Mouse (Mus musculus) intestine, embryonic 15.5 days (tissue): ENCODE data around the gene Strip1. TPM values are rescaled to one million over a fixed set of nuclear protein-coding genes. Genes with fewer than 3 reads are reported as not detected.
A peak's percentile ranks its signal among the peaks of the same experiment; 100 is the strongest.

Source experiments
- ATAC-seq: fragments of 200-750 bp; cut with Nextera tagmentation; 2 replicates; pipeline ENCODE4 v1.8.0; 2017; ENCODE audit warnings: moderate TSS enrichment, moderate library complexity
- H3K27ac ChIP-seq: fragments of 300-500 bp; sonication (generic); 2 replicates; pipeline ENCODE4 v1.5.1; 2015; ENCODE audit warnings: mild to moderate bottlenecking, inconsistent platforms
- H3K27me3 ChIP-seq: fragments of 300-500 bp; sonication (generic); replicated peaks from 2 replicates; pipeline ENCODE4 v1.6.1; 2015; ENCODE audit warnings: inconsistent platforms
- H3K36me3 ChIP-seq: fragments of 300-500 bp; sonication (generic); 2 replicates; pipeline ENCODE4 v1.6.1; 2015; ENCODE audit warnings: inconsistent platforms
- H3K4me1 ChIP-seq: fragments of 300-500 bp; sonication (generic); replicated peaks from 2 replicates; pipeline ENCODE4 v1.6.1; 2015; ENCODE audit warnings: inconsistent platforms
- H3K4me2 ChIP-seq: fragments of 300-500 bp; sonication (generic); replicated peaks from 2 replicates; pipeline ENCODE4 v1.6.1; 2015; ENCODE audit warnings: mild to moderate bottlenecking, inconsistent platforms
- H3K4me3 ChIP-seq: fragments of 300-500 bp; sonication (generic); replicated peaks from 2 replicates; pipeline ENCODE4 v1.5.1; 2015; ENCODE audit warnings: inconsistent platforms
- H3K9ac ChIP-seq: fragments of 300-500 bp; sonication (generic); 2 replicates; pipeline ENCODE4 v1.6.1; 2015; ENCODE audit warnings: inconsistent platforms
- H3K9me3 ChIP-seq: fragments of 300-500 bp; sonication (generic); 2 replicates; pipeline ENCODE4 v1.6.1; 2016; ENCODE audit warnings: inconsistent platforms
- WGBS: fragments of 180-500 bp; shearing (Covaris S2); methylation state at CpG from one replicate; pipeline ENCODE4 v1.1.7; 2015; 5-methylcytosine and 5-hydroxymethylcytosine counted together
- polyA plus RNA-seq: library from polyadenylated mRNA; unstranded; fragments of >200 nt; fragmentation: Nextera tagmentation; extraction: Ambion mirVana; gene quantifications from 2 replicates; pipeline ENCODE4 v1.2.1, GENCODE M21; 2015

Gene Strip1
- polyA plus RNA-seq, 1 experiment from 2014 or later: 37.3 TPM

DNA sequence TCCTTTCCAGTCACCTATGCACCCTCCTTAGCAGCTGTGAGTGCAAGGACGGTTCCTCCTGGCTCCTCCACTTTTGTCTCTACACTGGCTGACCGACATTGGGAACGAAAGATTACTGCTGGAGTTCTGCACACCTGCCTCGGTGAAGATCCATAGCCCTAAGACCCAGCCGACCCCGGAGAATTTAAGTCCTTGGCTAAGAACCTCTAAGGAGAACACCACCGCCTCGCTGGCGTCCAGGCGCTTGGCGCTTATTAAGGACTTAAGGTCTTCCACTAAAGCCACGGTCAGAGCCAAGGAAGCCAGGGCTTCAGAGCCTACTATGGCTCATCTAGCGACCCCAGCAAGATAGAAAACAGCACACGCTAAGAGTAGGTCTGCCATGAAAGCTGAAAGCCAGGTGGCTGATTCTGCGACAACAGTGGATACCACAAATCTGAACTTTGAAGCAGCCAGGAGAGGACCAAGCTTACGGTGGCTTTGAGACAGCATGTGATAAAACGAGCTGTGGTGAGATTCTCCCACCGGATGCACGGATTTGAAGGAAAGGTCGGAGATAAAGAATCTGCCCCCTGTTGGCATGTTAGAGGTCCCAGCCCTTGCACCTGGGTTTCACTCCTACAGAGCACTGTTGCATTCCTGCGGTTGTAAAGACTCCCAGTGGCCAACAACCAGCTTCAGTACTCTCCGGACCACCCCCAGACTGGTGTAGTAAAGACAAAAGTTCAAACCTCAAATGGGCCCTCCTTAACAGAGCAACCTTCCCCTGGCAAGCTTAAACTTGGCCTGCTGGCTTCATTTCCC, 33.7 kb downstream of the Strip1 start:
- H3K4me1 ChIP-seq: peaks cover 20% of the 10 kb centered on the region
- 9% methylated on average over 22 of the region's 22 CpGs for WGBS
- H3K9ac ChIP-seq: no peak overlapping the region
- no peak overlapping the region for H3K4me3 ChIP-seq
- H3K27ac ChIP-seq: no peak overlapping the region
- H3K36me3 ChIP-seq: no peaks in the 10 kb centered on the region
- H3K27me3 ChIP-seq: peaks cover 82% of the 10 kb centered on the region
- ATAC-seq: no peak
- no peaks in the 10 kb centered on the region for H3K9me3 ChIP-seq
- H3K4me2 ChIP-seq: no peak overlapping the region

DNA sequence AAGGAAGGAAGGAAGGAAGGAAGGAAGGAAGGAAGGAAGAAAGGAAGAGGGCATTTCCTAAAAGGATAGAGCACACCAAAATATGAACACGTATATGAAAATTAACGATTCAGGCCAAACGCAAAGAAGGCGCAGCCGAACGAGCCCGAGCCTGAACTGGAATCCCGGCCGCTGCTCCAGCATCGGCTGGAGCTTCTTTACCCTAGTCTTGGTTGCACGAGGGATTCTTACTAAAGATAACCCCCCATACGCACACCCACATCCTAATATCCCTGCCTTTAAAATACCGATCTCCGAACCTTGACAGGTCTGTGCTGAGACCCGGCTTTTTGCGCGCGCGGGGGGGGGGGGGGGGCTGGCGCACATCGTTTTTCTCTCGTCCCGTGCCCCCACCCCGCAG, 34.4 kb downstream of the Strip1 start:
- H3K4me2 ChIP-seq: no peak overlapping the region
- no peak overlapping the region for H3K27ac ChIP-seq
- H3K36me3 ChIP-seq: no peaks in the 10 kb centered on the region
- H3K4me3 ChIP-seq: no peak overlapping the region
- WGBS: 3% methylated on average over 21 of the region's 24 CpGs
- no peak overlapping the region for H3K9ac ChIP-seq
- H3K27me3 ChIP-seq: peaks cover 83% of the 10 kb centered on the region
- no peaks in the 10 kb centered on the region for H3K9me3 ChIP-seq
- no peak for ATAC-seq
- peaks cover 20% of the 10 kb centered on the region for H3K4me1 ChIP-seq

GRCm38 (mm10) chr3:107596559-107596958, 34.9 kb downstream of the Strip1 start:
- H3K9me3 ChIP-seq: no peaks in the 10 kb centered on the region
- no peak overlapping the region for H3K9ac ChIP-seq
- H3K4me3 ChIP-seq: peak overlapping the region; percentile 4; the same call in 1 of the 2 replicates
- H3K4me2 ChIP-seq: no peak overlapping the region; the same call in 1 of the 2 replicates
- peaks cover 20% of the 10 kb centered on the region for H3K4me1 ChIP-seq
- H3K27me3 ChIP-seq: peaks cover 84% of the 10 kb centered on the region
- H3K27ac ChIP-seq: no peak overlapping the region
- 2% methylated on average over 26 of the region's 26 CpGs for WGBS
- ATAC-seq: no peak
- no peaks in the 10 kb centered on the region for H3K36me3 ChIP-seq

DNA sequence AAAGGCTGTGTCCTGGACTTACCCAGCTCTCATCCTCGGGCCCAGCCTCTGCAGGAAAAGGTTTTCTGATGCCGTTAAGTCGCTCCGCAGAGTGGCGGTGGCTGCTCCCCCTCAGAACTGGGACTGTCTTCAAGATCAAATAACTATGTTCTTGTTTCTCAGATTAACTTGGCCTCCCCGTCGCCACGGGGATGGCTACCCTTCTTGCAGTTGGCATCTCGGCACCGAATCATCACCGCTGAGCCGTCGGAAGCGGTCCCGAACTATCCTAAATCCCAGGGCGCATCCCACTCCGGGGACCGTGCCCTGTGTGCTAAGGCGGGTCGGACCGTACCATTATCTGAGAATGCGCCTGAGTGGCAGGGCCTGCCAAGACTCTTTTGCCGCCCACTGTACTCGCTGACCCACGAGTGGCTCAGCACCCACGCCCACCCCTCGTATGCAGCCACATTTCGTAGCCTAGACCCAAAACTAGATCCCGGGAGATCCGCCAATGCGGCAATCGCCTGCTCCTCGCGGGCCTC, 35.5 kb downstream of the Strip1 start:
- Histone ChIP-seq H3K27ac (no peak overlapping the region), H3K4me3 (peak overlapping the region; percentile 31; the same call in 1 of the 2 replicates), H3K27me3 (peaks cover 88% of the 10 kb centered on the region), H3K4me1 (peaks cover 20% of the 10 kb centered on the region), H3K9me3 (no peaks in the 10 kb centered on the region), H3K9ac (no peak overlapping the region), H3K36me3 (no peaks in the 10 kb centered on the region), H3K4me2 (peak overlapping the region; percentile 64; the same call in 1 of the 2 replicates)
- 2% methylated on average over 34 of the region's 34 CpGs for WGBS
- ATAC-seq: peak; percentile 29; the same call in 1 of the 2 replicates

DNA sequence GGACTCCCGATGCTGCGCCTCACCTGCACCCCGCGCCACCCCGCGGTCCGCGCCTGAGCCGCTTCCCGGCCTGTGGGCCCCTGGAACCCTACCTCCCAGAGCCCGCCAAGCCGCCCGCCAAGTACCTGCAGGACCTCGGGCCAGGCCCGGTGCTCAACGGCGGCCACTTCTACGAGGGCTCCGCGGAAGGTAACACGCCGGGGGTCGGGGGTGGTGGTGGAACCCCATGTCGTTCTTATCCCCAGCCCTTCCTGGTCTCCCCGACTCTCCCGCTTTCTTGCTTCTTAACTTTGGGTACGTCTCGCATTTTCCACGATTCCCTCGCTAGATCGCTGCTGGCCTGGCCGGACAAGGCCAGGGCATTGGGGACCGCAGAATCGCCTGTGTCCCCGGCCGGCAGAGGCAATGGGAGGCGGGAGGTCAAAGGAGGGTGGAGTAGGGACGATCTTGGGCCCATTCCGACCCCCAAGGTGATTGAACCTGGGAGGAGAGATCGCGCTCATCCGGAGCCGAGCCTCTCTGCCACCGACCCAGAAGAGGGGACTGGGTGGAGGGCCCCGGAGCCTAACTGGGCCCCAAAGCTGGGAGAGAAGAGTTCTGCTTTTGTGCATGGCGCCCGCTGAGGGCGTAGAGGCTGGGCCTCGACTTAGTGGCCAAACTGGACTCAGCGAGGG, 36.1 kb downstream of the Strip1 start:
- Histone ChIP-seq H3K4me1 (peaks cover 20% of the 10 kb centered on the region), H3K9ac (no peak overlapping the region), H3K4me2 (peak overlapping the region; percentile 64), H3K4me3 (peak overlapping the region; percentile 31), H3K36me3 (no peaks in the 10 kb centered on the region), H3K9me3 (no peaks in the 10 kb centered on the region), H3K27ac (no peak overlapping the region), H3K27me3 (peaks cover 86% of the 10 kb centered on the region)
- ATAC-seq: peak; percentile 37; the same call in 1 of the 2 replicates
- WGBS: 1% methylated on average over 50 of the region's 50 CpGs

DNA sequence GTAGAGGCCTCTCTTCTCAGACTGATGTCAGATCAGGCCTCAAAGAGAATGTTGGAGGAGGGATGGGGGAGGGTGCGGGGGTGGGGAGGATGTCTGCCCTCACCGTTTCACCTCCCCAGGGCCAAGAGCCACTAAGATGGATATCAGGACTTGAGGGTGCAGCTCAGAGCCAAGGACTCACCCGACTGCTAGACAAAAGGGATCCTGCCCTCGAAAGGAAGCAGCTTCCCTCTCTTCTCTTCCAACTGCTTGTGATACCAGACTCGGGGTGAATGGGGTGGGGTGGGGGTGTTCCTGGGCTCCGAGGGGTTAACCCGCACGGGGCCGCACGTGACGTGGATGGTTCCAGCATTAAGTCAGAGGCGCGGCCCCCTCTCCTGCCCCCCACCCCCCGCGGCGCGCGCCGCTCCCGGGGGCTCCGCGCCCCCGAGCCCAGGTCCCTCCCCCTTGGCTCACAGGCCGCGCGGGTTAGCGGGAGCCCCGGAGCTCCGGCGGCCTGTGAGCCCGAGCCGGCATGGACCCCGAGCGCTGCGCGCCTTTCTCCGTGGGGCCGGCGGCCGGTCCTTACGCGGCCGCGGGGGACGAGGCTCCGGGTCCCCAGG, 36.7 kb downstream of the Strip1 start, which contains the start of gene Alx3:
Gene Alx3 (plus strand): TSS at position 370 of the 602 bp plus-strand sequence.
- Histone ChIP-seq H3K4me1 (peaks cover 20% of the 10 kb centered on the region), H3K36me3 (no peaks in the 10 kb centered on the region), H3K27ac (no peak within 1 kb of the TSS), H3K9me3 (no peaks in the 10 kb centered on the region), H3K4me3 (peak within 1 kb of the TSS; percentile 31), H3K9ac (no peak within 1 kb of the TSS; the same call in 1 of the 2 replicates), H3K27me3 (peaks cover 87% of the 10 kb centered on the region), H3K4me2 (peak within 1 kb of the TSS; percentile 64)
- 2% methylated on average over 30 of the region's 46 CpGs for WGBS
- ATAC-seq: peak; percentile 55

- H3K9ac ChIP-seq: no peak overlapping the region
- 42% methylated on average over 2 of the region's 2 CpGs for WGBS
- peaks cover 20% of the 10 kb centered on the region for H3K4me1 ChIP-seq
- no peak overlapping the region for H3K4me2 ChIP-seq
- H3K4me3 ChIP-seq: no peak overlapping the region
- H3K27ac ChIP-seq: no peak overlapping the region
- H3K9me3 ChIP-seq: no peaks in the 10 kb centered on the region
- H3K36me3 ChIP-seq: no peaks in the 10 kb centered on the region
- peaks cover 87% of the 10 kb centered on the region for H3K27me3 ChIP-seq
- ATAC-seq: no peak
Observed at GRCm38 (mm10) chr3:107593632-107594031, 37.9 kb downstream of the Strip1 start.

DNA sequence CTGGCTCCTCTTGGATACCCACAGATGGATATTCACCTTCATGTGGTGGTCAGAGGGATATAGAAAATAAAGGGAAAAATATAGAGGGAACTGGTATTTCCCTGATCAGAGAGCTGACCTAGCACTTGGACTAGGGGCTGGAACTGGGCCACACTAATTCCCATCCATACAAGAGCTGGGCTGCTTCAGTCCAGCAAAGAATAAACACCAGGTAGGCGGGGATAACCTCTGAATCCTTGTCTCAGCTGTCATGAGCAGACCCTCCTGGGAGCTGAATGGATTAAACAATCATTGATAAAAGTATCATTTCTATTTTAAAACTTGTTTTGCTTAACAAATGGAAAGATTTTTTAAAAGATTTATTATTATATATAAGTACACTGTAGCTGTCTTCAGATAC, 39.9 kb downstream of the Strip1 start:
- Histone ChIP-seq H3K27ac (no peak overlapping the region), H3K9me3 (no peaks in the 10 kb centered on the region), H3K4me1 (peaks cover 19% of the 10 kb centered on the region), H3K27me3 (peaks cover 89% of the 10 kb centered on the region), H3K4me2 (no peak overlapping the region), H3K36me3 (no peaks in the 10 kb centered on the region), H3K9ac (no peak overlapping the region), H3K4me3 (no peak overlapping the region)
- ATAC-seq: no peak
- 27% methylated on average over 1 of the region's 1 CpGs for WGBS

DNA sequence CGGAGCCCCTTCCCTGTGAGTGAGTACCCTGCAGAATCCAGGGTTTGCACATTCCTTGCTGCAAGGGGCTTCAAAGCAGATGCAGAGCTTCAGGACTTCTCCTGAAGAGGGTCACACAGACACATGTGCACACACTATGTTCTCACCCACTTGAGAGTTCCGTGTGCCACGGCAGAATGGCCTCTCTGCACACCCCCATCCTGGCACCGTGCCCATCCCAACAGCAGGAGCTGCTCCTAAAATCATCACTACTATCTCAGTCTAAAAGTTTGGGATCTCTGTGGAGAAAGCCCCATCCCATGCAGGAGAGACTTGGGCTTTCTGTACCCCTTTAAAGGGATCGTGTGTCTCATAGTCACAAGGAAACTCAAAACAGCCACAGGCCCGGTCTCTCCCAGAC, 45.0 kb downstream of the Strip1 start:
- Histone ChIP-seq H3K4me3 (no peak overlapping the region), H3K4me2 (no peak overlapping the region), H3K36me3 (no peaks in the 10 kb centered on the region), H3K9me3 (no peaks in the 10 kb centered on the region), H3K27ac (no peak overlapping the region), H3K27me3 (peaks cover 90% of the 10 kb centered on the region), H3K9ac (no peak overlapping the region), H3K4me1 (peaks cover 5% of the 10 kb centered on the region; the same call in 1 of the 2 replicates)
- no peak for ATAC-seq
- WGBS: 68% methylated on average over 6 of the region's 6 CpGs

DNA sequence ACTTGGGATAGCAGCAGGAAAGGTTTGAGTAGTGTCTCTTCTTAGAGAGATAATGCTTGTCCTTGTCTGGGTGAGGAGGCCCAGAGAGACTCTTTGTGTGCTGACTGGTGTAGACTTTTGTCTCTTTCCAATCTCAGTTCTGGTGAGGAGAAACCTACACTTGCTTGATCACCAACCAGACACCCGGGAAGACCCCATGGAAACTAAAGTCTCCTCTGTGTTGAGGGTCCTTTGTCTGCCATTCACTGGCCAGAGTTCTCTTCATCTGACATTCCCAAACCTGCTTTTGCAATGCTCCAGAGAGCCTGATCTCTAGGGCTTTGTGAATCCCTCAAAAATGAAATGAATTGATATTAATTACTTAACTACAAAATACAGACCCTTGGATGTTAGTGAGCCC, 47.6 kb downstream of the Strip1 start:
- WGBS: 16% methylated on average over 1 of the region's 1 CpGs
- no peak overlapping the region for H3K9ac ChIP-seq
- H3K4me3 ChIP-seq: no peak overlapping the region
- no peak overlapping the region for H3K4me2 ChIP-seq
- ATAC-seq: no peak
- H3K27me3 ChIP-seq: peaks cover 94% of the 10 kb centered on the region
- no peaks in the 10 kb centered on the region for H3K36me3 ChIP-seq
- peaks cover 5% of the 10 kb centered on the region; the same call in 1 of the 2 replicates for H3K4me1 ChIP-seq
- no peak overlapping the region for H3K27ac ChIP-seq
- no peaks in the 10 kb centered on the region for H3K9me3 ChIP-seq

DNA sequence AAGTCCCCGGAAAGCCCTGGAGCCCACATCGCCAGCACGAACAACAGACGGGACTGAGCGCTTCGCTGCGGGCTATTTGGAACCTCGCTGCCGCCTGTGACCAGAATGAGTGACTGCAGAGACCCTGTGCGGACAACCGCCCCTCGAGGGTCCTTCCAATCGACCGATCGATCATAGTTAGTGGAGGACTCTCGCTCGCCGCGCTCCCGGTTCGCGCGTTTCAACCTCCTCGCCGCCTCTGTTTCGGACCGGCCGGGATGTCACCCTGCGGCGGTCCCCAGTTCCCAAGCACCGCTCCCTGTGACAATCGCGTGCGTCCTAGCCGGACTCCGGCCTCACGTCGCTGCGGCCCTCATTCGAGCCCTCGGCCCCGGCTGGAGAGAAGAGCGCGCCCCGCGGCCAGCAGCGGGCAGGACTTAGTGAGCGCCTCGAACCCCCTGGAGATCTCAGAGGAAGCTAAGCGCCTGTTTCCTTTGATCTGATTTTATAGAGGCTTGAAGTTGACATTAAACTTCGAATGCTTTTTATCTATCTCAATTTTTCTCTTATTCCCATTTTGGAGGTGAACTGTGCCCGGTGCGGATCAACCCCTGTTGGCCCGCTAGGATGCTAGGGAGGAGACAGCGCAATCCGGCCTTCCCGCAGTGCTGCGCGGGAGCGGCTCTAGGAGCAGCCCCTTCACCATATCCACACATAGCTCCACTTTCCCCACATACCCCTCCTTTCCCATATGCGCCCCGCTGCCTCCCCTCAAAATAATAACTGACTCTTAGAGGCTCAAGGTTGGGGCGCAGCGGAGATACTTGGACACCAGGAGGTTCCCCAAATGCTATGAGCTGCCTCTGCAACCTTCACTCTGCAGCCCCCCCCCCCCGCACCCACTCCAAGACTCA, 48.4 kb downstream of the Strip1 start:
- Histone ChIP-seq H3K4me1 (peaks cover 5% of the 10 kb centered on the region; the same call in 1 of the 2 replicates), H3K9me3 (no peaks in the 10 kb centered on the region), H3K27ac (no peak overlapping the region), H3K4me2 (peak overlapping the region; percentile 58), H3K4me3 (peak overlapping the region; percentile 27), H3K27me3 (peaks cover 89% of the 10 kb centered on the region), H3K36me3 (no peaks in the 10 kb centered on the region), H3K9ac (no peak overlapping the region)
- peak; percentile 39 for ATAC-seq
- WGBS: 1% methylated on average over 65 of the region's 65 CpGs
